Mouse (Mus musculus): ENCODE measurements around the gene Herc2.

Gene Herc2

DNA sequence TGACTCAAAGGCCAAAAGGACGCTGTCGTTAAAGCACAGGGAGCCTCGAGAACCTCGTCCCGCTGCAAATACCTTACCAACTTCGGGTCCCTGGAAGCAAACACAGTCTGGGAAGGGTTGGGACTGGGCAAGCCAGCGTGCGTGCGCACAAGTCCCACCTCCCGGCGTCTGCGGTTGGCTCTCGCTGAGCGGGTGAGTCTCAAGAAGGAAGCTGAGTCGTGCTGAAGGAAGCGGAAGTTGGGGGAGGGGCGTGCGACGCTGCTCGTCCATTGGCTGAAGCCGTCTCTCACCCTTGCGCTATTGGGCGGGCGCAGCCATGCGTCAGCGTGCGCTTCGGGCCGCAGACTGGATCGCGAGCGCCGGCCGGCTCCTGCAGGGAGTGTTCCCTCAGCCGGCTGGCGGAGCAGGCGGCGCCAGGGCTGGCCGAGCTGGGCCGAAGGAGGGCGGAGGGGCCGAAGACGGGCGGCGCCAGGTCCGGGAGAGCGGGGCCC lies at the start of gene Herc2:
Gene Herc2 (plus strand): TSS at position 366 of the 491 bp plus-strand sequence.
- peak; percentile 99 for DNase-seq (ENCODE audit: low read depth, low spot score)

DNA sequence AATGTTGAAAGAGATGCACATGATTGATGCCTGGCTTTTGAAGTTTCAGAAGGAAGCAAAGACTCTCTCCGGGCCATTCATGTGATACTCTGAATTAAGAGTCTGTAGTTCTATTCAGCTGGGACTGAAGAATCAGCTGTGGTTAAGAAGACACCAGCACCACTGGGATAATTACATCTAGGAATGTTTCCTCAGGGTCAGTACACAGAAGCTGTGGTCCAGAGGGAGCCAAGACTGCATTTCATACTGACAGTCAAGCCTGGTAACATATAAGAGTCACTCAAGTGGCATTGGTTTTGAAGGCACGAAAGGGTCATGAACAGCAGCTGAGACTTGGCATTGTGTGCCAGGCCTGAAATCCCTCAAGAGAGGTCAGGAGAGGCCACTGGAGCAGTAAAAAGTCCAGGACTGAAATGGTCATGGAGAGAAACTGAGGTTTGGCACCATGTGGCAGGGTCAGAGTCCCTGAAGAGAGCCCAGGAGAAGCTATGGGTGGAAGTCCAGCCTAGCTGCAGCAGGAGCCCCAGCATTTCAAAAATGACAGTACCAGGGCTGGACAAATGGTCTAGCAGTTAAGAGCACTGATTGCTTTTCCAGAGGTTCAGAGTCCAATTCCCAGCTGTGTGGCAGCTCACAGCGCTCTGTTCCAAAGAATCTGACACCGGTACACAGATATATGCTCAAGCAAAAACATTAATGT lies 39.5 kb upstream of the Herc2 start:
- no peak for DNase-seq (ENCODE audit: low read depth, low spot score)

DNA sequence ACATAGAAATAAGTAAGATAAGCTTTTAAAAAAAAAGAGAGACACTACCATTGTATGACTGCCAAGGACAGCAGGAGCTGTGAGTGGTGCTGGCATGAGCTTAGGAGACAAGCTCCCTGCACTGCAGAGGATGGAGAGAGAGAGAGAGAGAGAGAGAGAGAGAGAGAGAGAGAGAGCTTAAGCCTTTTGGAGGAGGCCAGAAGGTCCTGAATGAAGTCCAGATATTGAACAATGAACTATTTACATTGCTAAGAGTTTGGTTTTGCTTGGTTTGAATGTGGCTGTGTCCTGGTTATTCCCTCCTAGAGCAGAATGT lies 39.0 kb upstream of the Herc2 start:
- DNase-seq (ENCODE audit: low read depth, low spot score), result no peak

DNA sequence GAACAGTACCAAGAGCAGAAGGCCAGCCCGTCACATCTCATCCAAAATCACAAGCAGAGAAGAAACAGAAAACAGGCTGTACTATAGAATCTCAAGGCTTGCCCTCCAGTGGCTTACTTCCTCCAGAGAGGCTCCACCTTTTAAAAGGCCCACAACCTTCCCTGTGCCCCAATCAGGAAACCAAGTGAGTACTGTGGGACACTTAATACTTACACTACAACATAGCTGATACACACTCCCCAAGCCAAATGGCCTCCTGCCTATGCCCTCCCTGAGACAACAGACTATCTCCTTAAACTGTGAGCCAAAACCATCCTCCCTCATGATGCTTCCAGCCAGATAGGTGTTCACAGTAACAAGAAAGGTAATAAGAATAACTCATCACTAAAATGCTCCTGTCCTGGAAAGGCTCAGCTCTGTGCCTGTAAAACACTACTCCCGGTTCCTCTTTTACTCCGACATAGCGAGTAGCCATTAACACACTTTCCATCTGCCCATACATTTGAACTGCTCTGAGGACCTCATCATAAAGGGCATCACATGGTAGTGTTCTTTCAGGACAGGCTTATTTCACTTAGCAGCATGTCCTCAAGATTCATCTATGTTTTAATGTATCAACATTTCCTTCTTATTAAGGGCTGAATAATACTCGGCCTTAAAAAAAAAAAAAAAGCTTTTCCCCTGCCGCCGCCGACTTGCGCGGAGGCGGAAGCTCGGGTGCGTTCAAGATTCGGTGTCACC lies 36.6 kb upstream of the Herc2 start:
- peak; percentile 71 for DNase-seq (ENCODE audit: low read depth, low spot score)

DNA sequence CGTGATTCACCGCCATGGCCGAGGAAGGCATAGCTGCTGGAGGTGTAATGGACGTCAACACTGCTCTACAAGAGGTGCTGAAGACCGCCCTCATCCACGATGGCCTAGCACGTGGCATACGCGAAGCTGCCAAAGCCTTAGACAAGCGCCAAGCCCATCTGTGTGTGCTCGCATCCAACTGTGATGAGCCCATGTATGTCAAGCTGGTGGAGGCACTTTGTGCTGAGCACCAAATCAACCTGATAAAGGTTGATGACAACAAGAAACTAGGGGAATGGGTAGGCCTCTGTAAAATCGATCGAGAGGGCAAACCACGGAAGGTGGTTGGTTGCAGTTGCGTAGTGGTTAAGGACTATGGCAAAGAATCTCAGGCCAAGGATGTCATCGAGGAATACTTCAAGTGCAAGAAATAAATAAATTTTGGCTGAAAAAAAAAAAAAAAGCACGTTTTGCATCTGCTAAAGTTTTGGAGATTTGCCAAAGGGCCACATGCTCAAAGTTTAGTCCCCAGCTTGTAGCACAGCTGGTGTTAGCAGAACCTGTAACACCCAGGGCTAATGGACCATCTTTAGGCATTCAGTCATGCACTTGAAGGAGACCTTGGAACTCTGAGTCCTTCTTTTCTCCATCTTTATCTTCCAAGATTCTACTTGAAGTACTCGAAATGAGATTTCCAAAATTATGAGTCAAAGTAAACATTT lies 35.8 kb upstream of the Herc2 start:
- peak; percentile 50 for DNase-seq (ENCODE audit: low read depth, low spot score)

DNA sequence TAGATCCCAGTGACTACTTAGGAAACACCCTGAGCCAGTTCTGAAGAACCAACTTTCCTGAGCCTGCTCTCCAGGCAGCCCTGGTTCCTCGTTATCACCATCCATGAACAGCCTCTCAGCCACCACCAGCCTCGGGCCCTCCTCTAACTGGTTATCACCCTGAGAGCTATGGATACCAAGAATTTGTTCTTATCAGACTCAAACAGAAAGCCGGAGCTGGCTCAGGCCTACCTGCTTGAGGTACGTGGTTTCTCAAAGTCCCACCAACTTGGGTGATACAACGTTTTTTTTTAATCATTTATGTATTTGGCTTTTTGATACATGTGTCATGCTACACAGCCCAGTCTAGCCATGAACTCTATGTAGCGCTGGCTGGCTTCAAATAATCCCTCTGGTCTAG lies 34.8 kb upstream of the Herc2 start:
- DNase-seq (ENCODE audit: low read depth, low spot score), result no peak

DNA sequence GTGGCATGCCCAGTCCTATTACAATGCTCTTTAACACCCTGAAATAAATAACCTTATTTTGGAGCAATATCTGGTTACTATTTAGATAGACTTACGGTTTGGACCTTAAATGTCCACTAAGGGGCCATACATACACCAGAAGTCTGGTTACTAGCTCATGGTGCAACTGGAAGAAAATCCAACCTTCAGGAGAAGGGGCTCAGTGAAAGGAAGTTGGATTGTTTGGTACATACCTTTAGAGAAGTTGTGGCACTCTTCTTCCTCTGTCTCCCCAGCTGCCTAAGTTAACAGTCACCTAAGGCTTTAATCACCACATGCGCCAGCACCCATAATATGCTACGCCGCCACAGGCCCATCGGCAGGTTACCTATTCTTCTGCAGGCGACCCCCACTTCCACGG lies 34.2 kb upstream of the Herc2 start:
- DNase-seq (ENCODE audit: low read depth, low spot score), result no peak

DNA sequence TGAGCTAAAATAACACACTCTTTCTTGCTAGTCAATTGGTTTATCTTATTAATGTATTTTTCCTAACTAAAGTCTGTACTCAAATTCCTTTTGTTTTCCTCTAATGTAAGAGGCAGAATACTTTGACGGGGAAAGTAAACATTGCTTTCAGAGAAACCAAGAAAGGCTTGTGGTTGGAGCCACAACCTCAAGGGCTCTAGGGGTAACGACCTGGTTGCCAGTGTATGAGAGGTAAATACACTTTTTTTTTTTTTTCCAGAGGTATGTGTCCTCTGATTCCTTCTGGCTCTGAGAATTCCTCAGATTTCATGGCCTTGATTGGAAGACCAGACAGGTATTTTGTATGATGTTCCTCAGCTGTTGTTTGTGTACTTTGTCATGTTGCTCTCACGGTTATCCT lies 32.2 kb upstream of the Herc2 start:
- no peak for DNase-seq (ENCODE audit: low read depth, low spot score)

DNA sequence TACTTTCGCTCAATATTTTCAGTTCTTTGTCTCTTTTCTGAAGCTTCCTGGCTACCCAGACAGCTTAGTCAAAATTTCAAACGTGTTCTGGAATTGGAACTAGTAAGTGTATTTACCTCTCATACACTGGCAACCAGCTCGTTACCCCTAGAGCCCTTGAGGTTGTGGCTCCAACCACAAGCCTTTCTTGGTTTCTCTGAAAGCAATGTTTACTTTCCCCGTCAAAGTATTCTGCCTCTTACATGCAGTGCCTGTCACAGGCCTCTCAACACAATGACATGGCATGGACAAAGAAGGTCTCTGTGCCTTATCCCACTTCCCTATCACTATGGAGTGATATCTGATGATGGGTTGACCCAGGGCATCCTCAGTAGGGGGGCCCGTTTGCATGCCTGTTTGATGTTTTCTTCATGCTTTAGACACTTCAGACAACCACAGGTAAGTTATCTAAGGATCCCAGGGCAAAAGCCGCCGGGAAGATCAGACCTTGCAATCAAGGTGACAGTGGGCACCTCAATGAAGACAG lies 31.5 kb upstream of the Herc2 start:
- DNase-seq (ENCODE audit: low read depth, low spot score), result peak; percentile 3

DNA sequence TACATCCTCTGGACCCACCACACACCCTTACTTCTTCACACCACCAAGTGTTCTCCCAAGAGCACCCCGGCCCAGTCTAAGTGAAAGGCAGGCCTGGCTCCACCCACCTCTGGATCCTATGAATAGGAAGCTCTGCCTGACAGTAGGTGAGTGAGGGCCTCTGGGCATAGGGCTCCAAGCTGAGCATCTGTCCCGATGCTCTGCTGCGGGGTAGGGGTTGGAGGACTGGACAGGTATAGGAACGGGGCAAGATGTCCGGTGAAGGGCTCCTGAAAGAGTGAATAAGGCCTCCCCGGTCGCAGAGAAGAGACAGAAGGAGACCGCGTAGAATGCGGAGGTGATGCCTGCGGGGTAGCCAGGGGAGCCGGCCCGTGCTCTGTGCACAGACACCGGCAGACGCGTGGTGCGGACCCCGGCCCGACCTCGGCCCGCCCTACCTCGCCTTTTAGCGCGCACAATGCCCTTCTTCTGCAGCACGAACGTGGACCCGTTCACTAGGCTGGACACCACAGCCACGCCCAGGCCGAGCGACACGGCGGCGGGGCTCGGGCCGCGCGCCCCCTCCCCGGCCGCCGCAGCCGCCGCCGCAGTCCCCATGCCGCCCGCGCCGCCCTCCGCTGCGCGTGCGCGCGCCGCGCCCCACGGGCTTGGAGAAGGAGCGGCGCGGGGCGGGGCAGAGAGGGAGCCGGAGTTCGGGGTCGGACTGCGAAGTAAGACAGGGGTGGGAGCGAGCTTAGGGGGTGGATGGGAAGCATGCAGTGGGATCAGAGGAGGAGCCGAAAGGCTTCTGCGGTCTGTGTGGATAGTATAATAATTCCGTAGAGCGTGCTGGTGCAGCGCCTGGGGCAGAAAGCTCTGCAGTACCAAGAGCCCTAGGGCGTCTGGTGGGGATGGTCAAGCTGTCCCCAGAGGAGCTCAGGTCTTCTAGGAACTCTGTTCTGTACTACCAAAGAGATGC lies 30.7 kb upstream of the Herc2 start:
- peak; percentile 52 for DNase-seq (ENCODE audit: low read depth, low spot score)

DNA sequence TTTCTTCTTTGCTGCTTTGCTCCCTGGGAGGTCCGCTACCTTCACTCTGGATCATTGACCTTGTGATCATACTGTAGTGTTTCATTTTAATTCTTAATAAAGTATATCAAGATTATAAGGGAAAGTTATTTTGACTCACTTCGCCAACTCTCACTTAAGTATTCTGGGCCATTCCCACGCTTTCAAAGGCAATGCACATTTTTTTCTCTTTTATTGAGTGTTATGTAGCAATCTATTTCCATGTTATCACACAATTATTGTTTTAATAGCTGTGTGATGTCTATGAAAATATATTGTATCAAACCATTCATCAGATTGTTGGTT lies 30.1 kb upstream of the Herc2 start, which contains the start of gene Nipa1:
Gene Nipa1 (minus strand): TSS at position 25 of the 324 bp plus-strand sequence.
- DNase-seq (ENCODE audit: low read depth, low spot score), result no peak

DNA sequence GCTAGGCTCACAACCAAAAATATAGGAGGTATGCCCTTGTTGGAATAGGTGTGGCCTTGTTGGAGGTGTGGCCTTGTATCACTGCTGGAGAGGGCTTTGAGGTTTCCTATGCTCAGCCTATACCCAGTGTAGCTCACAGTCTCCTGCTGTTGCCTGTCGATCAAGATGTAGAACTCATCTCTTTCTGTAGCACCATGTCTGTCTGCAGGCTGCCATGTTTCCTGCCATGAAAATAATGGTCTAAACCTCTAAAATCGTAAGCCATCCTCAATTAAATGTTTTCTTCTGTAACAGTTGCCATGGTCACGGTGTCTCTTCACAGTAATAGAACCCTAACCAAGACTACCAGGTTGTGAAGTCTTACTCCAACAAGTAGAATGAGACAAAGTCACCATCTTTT lies 26.4 kb upstream of the Herc2 start:
- no peak for DNase-seq (ENCODE audit: low read depth, low spot score)

DNA sequence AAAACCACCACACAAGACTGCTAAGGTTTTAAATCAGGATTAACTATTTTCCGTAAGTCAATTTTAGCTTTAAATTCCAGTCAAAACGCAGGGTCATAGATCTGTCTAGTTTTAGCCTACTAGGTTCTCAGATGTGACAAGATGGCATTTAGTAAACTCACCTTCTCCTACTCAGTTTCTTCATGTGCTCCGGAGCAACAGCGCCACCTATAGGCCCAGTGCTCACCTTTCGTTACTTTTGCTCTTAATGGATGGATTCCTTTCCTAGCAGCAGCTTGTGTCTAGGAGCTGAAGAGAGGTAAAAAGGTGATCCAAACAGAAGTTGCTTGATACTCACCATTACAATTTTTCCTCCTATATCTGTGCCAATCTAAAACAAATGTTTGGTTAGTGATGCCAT lies 7.6 kb upstream of the Herc2 start:
- peak; percentile 80 for DNase-seq (ENCODE audit: low read depth, low spot score)

DNA sequence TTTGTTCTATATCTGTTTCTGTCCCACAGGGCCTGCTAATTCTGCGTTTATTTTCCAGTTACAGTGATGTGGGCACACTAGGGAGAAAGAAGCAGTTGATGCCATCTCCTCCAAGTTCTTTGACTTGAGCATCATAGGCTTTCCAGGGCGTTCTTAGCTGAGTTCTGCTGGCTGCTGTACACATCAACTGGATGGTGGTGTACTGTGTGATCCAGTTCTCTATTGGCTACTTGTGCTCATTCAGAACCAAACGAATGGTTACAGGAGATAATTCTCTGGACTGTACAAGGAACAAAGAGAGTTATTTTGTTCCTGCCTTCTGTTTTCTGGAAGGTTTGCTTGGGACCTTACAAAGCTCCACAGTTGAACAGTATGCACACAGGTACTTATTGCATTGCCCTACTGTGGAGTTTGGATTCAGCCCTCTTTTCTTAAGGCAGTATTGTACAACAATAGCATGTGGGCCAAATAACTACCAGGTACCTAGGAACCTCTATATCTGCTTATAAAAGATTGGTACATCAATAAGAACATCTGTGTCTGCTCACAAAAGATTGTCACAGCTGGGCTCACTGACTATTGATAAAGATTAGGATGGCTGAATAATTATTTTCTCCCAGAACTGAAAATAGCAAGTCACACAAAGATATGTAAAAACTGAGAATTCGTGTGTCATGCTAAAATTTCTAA lies 6.3 kb upstream of the Herc2 start:
- no peak for DNase-seq (ENCODE audit: low read depth, low spot score)

DNA sequence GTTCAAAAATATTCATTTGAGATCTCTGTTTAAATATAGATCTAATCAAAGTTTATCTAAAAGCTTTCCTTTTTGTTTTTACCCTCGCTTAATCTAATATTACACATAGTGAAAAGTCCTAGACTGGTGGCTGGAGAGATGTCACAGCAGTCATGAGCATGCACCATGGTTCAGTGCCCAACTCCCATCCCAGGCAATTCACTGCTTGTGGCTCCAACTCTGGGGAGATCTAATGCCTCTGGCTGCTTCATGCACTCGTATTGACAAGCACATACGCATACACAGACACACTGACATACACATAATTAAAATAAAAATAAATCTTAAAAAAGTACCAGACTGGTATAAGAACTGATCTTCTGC lies 5.7 kb upstream of the Herc2 start:
- DNase-seq (ENCODE audit: low read depth, low spot score), result no peak

DNA sequence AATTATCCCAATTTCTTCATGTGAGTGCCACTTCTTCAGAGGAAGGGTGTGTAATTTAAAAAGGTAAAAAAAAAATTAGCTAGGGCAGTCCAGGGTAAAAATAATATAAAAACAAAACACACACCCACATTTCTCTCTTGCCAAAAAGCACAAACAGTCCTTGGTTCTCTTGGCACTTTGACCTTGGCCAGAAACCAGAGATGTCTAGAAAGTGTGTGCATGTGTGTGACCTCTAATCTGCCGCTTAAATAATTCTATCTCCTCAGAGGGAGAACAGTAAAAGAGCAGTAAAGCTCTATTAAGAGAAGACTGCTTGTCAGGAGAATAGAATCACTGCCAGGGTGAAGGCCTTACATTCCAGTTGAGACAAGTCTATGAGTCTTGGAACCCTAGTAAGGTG lies 2.8 kb upstream of the Herc2 start:
- no peak for DNase-seq (ENCODE audit: low read depth, low spot score)

DNA sequence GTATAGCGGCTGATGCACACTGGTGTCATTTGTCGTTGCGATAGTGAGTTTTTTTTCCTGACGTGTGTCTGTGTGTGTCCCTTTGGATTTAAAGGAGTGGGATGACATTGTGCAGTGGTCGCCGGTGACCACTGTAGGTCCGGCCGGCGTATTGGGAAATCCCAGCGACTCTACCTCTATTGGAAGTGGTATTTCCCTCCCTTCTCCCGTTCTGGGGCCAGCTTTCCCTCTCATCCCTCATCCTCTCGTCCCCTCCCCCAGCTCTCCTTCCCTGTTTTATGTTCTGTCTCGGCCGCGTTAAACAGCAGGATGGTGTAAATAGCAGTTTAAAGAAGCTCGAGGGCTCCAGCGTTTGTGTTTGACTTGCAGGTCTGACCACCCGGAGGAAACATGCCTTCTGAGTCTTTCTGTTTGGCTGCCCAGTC lies 503 bp downstream of the Herc2 start:
- peak; percentile 57 for DNase-seq (ENCODE audit: low read depth, low spot score)

DNA sequence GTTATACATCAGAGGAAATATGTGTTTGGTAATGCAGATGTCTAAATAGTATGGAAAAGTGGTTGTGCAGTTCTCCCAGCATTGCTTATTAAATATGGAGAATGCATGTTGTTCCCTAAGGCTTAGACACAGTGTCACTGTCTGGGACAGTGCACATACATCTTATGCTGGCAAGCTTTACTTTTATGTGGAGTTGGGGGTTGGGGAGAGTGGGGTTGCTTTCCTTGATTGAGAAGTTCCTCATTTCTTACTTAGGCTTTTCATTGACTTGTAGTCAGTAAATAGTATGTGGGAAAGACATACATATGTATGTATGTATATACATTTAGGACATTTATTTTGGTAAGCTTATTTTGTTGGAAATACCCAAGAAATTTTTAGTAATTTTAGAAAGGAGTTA lies 3.0 kb downstream of the Herc2 start:
- peak; percentile 24 for DNase-seq (ENCODE audit: low read depth, low spot score)

DNA sequence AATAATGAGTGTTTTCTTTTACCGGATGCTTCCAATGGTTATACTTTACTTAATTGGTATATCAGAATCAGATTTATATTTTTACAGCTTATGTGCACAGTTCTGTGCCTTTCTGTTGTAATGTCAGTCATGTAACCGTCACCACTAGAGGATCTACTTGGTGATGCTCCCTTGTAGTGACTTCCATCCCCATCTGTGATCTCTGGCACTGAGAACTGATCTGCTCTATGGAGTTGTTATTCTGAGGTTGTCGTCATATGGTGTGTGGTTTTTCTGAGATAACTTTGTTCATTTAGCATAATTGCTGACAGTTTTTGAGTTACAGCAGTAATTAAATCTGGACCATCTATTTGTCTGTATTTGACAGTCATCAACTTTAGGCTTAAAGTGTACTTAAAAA lies 5.3 kb downstream of the Herc2 start:
- DNase-seq (ENCODE audit: low read depth, low spot score), result no peak

DNA sequence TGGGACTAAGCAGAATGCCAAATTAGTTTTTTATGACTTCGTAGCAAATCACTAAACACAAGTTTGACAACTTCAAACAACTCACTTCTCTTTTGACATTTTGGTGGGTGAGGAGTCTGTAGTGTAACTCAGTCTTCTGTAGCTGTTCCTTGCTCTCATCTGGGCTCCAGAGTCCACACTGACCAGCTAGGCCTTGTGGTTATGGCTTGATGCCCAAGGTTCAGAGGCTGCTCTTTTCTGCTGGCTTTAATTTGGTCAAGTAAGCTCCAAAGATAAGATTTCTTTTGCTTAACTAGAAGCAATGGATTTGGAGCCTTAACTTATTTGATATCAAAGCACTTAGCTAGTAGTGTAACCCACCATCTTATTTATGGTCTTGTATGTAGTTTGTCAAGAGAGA lies 14.9 kb downstream of the Herc2 start:
- no peak for DNase-seq (ENCODE audit: low read depth, low spot score)

DNA sequence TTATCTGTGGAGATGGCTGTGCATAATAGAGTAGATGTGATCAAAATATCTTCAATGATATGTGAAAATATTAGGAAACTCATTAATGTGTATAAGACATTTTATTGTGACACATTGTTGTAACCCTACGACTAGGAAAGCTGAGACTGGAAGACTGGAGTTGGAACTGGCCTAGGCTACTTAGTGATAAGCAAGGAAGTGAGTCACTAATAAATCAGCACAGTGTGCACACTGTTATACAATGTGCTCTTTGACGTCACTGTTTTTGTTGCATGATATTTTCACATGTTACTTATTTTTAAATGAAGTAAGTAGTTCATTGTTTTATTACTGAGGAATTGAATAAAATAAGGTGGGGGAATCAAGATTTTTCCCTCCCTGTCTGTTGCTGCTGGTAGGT lies 16.1 kb downstream of the Herc2 start:
- DNase-seq (ENCODE audit: low read depth, low spot score), result no peak

Measured in A20 (cell line).